Mouse (Mus musculus) olfactory bulb, adult 2 months (tissue): ENCODE measurements around the gene Tmtc1.

ENCODE experiments used
- CTCF ChIP-seq: fragments of 200-500 bp; IDR thresholded peaks from 2 replicates; pipeline ENCODE4 v1.5.1; 2012; ENCODE audit warnings: low read depth, mild to moderate bottlenecking, low read length, moderate library complexity; ENCODE audit not compliant: insufficient read depth
- POLR2A ChIP-seq: fragments of 200-500 bp; IDR thresholded peaks from 2 replicates; pipeline ENCODE4 v1.6.1; 2012; ENCODE audit warnings: mild to moderate bottlenecking, low read depth, low read length, moderate library complexity; ENCODE audit not compliant: insufficient read depth

DNA sequence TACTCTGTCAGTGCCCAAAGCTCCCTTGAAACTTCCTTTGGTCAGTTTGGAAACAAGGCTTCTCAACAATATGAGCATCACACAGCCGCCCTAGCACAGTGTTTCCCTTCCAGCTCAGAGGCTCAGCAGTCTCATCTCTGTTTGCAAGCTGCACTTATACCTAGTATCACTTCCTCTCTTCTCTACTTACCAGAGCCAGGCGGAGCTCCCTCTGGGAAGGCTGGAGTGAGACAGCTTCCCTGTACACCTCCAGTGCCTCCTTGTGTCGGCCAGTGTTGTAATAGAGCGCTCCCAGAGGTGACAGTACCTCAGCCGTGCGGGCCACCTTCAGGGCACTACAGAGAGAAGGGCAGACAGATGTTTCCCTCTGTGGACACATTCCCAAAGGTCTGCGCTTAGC, 197.6 kb downstream of the Tmtc1 start:
- TF ChIP-seq CTCF: no peak
- TF ChIP-seq POLR2A: no peak
